Mouse (Mus musculus): Measurements from ENCODE around the gene Usp29.

The Usp29 gene

DNA sequence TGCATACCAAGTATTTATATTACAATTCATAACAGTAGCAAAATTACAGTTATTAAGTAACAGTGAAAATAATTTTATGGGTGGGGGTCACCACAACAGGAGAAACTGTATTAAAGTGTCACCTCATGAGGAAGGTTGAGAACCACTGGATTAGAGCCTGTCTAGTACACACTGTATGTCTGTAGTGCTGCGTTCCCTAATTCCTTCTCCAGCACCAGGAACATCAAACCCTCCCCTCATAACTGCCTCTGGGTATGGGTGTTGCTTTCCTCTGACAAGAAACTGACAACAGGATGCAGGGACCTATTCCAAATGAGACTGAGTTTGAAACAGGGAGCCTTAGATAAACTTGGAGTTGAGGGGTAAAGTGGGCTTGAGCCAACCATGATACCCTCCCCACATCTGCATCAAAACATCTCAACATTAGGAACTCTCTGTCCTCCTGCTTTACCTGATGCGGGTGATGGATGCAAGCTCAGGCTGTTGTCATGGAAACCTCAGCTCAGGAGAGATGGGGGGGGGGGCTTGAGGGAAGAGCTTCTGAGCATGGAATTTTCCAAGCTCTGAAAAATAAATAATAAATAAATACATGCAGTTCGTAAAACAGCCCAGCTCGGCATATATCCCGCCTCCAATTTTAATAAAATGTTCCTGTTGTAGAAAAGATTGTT, 86.5 kb downstream of the Usp29 start:
- WGBS, result 77% methylated on average over 5 of the region's 5 CpGs

GRCm38 (mm10) chr7:6820296-6820695, 89.9 kb downstream of the Usp29 start:
- 92% methylated on average over 6 of the region's 6 CpGs for WGBS

GRCm38 (mm10) chr7:6822633-6823032, 92.3 kb downstream of the Usp29 start:
- WGBS, result 60% methylated on average over 4 of the region's 4 CpGs

- WGBS, result 66% methylated on average over 2 of the region's 2 CpGs
Observed at GRCm38 (mm10) chr7:6823673-6824072, 93.3 kb downstream of the Usp29 start.

- 88% methylated on average over 11 of the region's 11 CpGs for WGBS
Observed at GRCm38 (mm10) chr7:6825966-6826647, 95.7 kb downstream of the Usp29 start.

GRCm38 (mm10) chr7:6829148-6829547, 98.8 kb downstream of the Usp29 start:
- WGBS, result 17% methylated on average over 2 of the region's 2 CpGs

GRCm38 (mm10) chr7:6834950-6835349, 104.6 kb downstream of the Usp29 start:
- 57% methylated on average over 5 of the region's 5 CpGs for WGBS

DNA sequence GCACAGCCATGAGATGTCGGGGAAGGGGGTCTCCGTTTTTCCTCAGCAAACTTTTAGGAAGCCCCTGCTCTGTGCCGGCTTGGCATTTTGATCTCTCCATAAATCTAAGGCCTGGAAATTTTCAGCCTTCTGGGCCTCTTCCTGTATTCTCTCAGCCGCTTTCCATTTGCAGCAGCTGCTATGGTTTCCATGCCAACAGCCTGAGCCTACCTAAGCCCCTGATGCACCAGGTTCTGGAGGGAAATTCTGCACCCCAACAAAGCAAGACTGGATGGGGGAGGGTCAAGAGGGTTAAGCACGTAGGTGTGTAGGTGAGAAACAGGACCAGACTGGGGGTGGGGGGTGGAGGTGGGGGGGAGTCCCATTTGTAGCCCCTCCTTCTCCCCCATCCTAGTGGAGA, 105.0 kb downstream of the Usp29 start:
- 35% methylated on average over 5 of the region's 5 CpGs for WGBS

- 82% methylated on average over 3 of the region's 3 CpGs for WGBS
Observed at GRCm38 (mm10) chr7:6837297-6837925, 107.0 kb downstream of the Usp29 start.

DNA sequence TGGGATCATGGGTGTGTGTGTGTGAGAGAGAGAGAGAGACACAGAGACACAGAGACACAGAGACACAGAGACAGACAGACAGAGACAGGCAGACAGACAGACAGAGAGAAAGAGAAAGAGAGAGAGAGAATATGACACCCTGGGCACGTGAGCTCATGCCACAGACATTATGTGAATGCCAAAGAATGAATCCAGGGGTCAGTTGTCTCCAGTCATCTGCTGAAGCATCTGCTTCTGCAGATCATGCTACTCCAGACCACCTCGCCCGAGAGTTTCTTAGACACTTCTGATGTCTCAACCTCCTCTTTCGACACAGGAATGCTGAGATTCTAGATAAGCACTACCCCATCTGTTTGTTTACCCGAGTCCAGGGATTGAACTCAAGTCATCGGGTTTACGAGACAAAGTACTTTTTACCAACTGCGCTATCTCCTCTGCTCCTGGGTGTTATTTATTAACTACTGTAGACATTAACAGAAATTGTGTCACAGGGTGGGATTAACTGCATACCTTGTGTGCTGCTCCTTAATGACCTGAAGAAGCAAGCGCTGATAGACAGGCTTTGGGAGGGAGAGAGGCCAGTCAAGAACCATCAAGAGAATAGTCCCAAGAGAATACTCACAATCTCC, 107.7 kb downstream of the Usp29 start:
- 92% methylated on average over 9 of the region's 9 CpGs for WGBS

DNA sequence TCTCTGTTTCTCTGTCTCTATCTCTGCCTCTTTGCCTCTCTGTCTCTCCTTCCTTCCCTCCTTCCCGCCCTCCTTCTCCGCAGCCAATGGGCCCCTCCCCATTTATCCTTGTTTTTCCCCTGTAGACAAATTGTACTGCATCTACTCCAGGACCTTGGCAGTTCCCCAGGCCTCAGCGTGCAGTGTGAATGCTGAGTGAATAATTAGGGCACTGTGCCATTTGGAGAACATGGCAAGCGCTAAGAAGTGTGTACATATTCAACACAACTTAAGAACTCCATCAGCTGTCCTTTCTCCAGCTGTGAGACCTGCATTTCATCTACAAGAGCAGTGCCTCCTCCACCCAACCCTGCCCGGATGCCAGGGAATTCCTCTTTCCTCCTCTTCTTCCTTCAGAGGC, 110.5 kb downstream of the Usp29 start:
- WGBS, result 41% methylated on average over 5 of the region's 5 CpGs

DNA sequence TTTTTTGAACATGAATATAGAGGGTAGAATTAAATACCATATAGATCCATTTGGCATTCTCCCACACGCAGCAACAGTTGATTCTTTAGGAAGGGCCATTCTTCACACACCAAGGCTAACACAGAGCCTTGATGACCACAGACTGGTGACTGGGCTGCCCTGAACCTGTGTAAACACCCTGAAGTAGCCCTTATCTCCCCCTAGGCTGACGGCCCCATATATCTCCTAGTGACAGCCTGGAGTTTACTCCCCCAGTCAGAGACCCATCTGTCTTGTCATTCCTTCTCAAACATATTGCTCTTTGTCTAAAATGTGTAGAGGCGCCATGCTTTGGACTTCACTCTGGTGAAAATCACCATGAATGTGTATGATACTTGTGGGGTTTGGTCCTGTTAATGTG, 119.1 kb downstream of the Usp29 start:
- 86% methylated on average over 3 of the region's 3 CpGs for WGBS

GRCm38 (mm10) chr7:6850321-6850720, 119.9 kb downstream of the Usp29 start:
- 81% methylated on average over 3 of the region's 3 CpGs for WGBS

- WGBS, result 78% methylated on average over 6 of the region's 6 CpGs
Observed at GRCm38 (mm10) chr7:6851256-6851655, 120.9 kb downstream of the Usp29 start.

- 59% methylated on average over 5 of the region's 5 CpGs for WGBS
Observed at GRCm38 (mm10) chr7:6851717-6852503, 121.5 kb downstream of the Usp29 start.

DNA sequence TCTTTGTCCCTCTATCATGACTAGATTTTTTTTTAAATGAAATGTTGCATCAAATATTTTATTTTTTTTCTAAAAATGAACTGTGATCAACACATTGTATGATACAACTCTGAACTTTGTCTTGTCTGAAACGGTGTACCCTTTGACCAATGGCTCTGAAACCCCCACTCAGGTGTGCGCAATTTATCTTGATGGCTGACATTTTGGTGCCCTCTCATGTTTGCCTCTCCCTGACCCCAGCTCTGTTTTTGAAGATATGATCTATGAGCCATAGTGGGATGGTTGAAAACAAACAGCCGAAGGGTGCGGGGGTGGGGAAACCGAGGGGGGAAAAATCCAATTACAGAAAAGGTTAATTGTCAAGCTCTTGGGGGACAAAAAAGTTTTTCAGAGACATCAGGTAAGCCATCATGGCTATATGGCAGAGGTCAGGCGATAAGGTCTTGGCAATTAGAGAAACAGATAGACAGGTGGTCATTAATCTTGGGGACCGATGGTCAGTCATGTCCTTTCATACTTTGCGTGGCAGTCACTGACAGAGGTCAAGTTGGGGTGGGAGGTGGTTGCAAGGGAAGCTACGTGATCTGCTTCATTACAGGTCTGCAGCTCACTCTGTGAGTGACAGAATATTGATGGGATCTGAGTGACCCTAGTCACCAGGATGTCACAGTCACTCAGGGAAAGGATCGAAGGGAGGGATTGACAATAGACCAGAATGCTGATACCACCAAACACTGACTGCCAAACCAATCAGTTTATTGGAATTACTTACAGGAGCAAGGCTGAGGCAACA, 125.4 kb downstream of the Usp29 start:
- WGBS, result 93% methylated on average over 10 of the region's 10 CpGs

DNA sequence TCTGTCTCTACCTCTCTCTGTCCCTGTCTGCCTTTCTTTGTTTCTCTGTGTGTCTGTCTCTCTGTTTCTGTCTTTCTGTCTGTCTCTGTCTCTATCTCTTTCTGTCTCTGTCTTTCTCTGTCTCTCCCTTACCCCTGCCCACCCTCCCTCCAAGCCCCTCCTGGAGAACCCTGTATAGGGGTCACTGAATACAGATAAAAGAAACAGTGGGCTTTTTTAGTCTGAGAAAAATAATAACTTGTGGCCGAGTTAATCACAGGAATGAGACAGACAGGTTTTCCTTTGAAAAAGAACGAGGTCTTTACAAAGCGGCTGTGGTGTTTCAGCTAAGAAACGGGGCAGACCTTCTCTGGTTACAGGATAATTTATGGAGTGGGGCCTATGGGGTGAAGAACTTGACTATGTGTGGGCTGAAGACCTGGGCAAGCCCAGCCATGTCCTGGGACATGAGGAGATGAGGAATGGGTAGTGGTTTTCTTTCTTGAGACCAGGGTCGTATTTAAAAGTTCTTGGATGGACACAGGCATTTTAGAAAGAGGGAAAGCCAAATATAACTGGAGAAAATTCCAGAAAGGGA, 128.4 kb downstream of the Usp29 start:
- 69% methylated on average over 5 of the region's 5 CpGs for WGBS

DNA sequence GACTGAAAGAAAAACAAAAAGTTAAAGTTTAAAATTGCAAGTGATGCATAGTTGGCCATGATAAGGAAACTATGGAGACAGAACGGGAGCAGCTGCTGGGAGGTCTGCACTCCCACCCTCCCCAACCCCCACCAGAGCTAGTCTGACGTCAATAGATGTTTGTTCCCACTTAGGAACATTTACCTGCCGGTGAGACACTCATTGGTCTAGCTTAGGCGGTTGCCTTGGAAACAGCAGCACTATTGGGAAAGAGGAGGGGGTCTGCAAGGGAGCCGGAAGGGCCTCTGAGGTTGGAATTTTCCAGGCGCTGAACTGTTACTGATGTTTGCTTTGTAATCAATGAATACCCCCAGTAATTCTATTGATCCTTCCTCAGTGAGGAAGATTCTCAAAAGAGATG, 130.3 kb downstream of the Usp29 start:
- 22% methylated on average over 6 of the region's 6 CpGs for WGBS

GRCm38 (mm10) chr7:6868831-6869230, 138.5 kb downstream of the Usp29 start:
- 72% methylated on average over 3 of the region's 3 CpGs for WGBS

- 58% methylated on average over 1 of the region's 1 CpGs for WGBS
Observed at GRCm38 (mm10) chr7:6869556-6869955, 139.2 kb downstream of the Usp29 start.

- 62% methylated on average over 19 of the region's 19 CpGs for WGBS
Observed at GRCm38 (mm10) chr7:6874448-6874847, 144.1 kb downstream of the Usp29 start.
